Mouse (Mus musculus) midbrain, embryonic 10.5 days (tissue): ENCODE data around the gene Pmp22. TPM values are rescaled to one million over a fixed set of nuclear protein-coding genes. Genes with fewer than 3 reads are reported as not detected.

Experiments
- DNase-seq: peaks from one replicate; pipeline ENCODE4 v3.0.0-alpha.2; 2017; ENCODE audit warnings: low spot score
- H3K27ac ChIP-seq: fragments of 300-500 bp; sonication (generic); replicated peaks from 2 replicates; pipeline ENCODE4 v1.5.1; 2016; ENCODE audit warnings: mild to moderate bottlenecking
- H3K27me3 ChIP-seq: fragments of 300-500 bp; sonication (generic); 2 replicates; pipeline ENCODE4 v1.6.1; 2016; ENCODE audit warnings: low read depth, mild to moderate bottlenecking; ENCODE audit not compliant: poor library complexity, severe bottlenecking
- H3K36me3 ChIP-seq: fragments of 300-500 bp; sonication (generic); 2 replicates; pipeline ENCODE4 v1.6.1; 2016; ENCODE audit warnings: mild to moderate bottlenecking, moderate library complexity
- H3K4me1 ChIP-seq: fragments of 300-500 bp; sonication (generic); 2 replicates; pipeline ENCODE4 v1.6.1; 2016
- H3K4me3 ChIP-seq: fragments of 300-500 bp; sonication (generic); 2 replicates; pipeline ENCODE4 v1.5.1; 2016; ENCODE audit warnings: mild to moderate bottlenecking, moderate library complexity
- H3K9me3 ChIP-seq: fragments of 300-500 bp; sonication (generic); replicated peaks from 2 replicates; pipeline ENCODE4 v1.6.1; 2016; ENCODE audit warnings: mild to moderate bottlenecking
- WGBS: fragments of 180-500 bp; shearing (Covaris S2); methylation state at CpG from one replicate; pipeline ENCODE4 v1.1.7; 2016; 5-methylcytosine and 5-hydroxymethylcytosine counted together
- polyA plus RNA-seq: library from polyadenylated mRNA; unstranded; fragments of >200 nt; fragmentation: Nextera tagmentation; extraction: Ambion mirVana; gene quantifications from 2 replicates; pipeline ENCODE4 v1.2.1, GENCODE M21; 2016

Gene Pmp22
- polyA plus RNA-seq, 1 experiment from 2014 or later = 25.3 TPM

DNA sequence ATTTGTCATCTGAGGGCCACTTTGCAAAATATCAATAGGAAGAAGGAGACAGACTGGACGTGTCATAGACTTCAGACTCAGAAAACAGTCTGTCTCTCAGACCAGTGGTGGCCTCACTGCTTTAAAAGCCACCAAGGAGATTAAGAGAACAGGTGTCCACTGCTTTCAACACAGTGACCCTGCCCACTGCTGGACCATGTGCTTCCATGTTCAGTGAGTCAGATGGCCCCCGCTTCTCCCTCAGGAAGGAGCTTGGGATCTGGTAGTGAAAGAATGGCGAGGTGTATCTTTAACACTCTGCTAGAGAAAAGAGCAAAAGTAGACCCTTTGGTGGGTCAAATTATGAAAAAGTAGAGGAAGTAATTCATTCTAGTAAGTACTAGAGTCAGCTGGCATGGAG is 18.5 kb upstream of the Pmp22 start:
- 89% methylated on average over 3 of the region's 3 CpGs for WGBS
- H3K36me3 ChIP-seq = no peaks in the 10 kb centered on the region
- no peaks in the 10 kb centered on the region for H3K4me1 ChIP-seq
- no peaks in the 10 kb centered on the region for H3K9me3 ChIP-seq
- no peaks in the 10 kb centered on the region for H3K27me3 ChIP-seq
- H3K4me3 ChIP-seq = no peak overlapping the region
- H3K27ac ChIP-seq = no peak overlapping the region
- DNase-seq = no peak

DNA sequence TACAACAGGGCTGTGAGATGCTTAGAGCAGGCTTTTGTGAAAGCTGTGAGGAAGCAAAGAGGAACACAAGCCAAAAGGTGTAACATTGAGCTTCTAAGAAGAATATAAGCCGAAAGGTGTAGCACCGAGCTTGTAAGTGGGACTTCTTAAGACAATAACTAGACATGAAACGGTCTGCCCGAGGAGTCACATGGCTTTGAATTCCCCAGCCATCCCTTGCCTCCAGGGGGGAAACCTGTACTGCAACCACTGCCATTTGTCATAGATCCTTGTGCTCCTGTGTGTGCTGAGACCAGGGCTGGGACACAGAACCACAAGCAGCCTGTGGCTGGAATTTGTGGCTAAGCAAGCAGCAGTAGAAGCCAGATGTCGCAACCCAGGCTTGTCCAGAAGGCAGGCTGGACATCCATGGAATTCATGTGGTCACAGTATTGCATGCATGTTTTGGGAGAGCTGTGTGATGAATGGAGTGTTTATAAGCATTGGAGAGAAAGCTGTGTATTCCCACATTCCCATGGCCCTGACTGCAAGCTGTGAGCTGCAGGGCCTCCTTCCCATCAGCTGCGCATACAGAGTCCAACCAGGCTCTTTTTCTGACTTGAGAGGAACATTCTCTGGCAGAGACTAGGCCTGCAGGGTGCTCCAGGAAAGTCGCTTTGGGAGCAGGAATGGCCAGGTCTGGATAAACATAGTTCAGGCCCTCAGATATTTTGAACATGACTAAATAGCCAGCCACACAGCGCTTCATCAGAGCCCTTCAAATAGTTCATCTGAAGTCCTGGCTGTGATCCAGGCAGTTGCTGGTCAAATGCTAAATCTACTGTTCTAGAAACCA is 13.8 kb upstream of the Pmp22 start:
- Histone ChIP-seq H3K4me1 (no peaks in the 10 kb centered on the region), H3K9me3 (no peaks in the 10 kb centered on the region), H3K27ac (no peak overlapping the region), H3K4me3 (no peak overlapping the region), H3K27me3 (no peaks in the 10 kb centered on the region), H3K36me3 (no peaks in the 10 kb centered on the region)
- DNase-seq = no peak
- WGBS = 89% methylated on average over 8 of the region's 8 CpGs

DNA sequence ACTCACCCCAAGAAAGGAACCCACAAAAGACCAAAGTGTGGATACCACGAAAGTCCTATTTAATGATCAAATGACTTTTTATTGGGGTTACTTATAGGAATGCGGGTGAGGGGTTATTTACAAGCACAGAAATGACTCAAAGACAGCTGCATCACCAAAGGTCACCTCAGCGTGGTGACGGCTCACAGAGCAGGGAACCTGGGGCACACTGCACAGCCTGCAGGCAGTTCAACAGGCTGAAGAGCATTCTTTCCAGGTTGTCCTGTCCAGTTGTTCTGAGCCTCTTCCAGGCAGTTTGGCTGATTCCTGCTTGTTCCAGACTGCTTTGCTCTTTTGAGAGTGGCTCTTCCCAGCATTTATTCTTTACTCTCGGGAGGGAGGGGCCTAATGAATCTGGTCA is 12.1 kb upstream of the Pmp22 start:
- Histone ChIP-seq H3K27me3 (no peaks in the 10 kb centered on the region), H3K36me3 (no peaks in the 10 kb centered on the region), H3K27ac (no peak overlapping the region), H3K4me3 (no peak overlapping the region), H3K9me3 (no peaks in the 10 kb centered on the region), H3K4me1 (peaks cover 2% of the 10 kb centered on the region; the same call in 1 of the 2 replicates)
- WGBS = 88% methylated on average over 5 of the region's 5 CpGs
- no peak for DNase-seq

DNA sequence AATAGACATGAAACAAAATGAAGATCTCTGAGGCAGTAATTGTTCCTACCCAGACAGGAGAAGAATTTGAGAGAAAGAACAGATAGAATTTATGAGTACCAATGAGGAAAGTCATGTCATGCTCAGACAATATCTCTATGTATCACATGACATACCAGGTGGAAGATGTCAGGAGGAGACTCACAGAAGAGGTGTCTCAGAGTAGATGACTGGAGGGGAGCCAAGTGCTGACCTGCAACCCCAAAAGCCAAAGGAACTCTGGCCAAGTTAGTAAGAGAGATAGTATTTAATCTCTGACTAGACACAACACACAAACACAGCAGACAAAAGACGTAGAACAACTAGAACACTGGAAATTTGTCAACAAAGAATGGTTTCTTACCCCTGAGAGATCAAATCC is 11.5 kb upstream of the Pmp22 start:
- no peaks in the 10 kb centered on the region for H3K36me3 ChIP-seq
- no peak overlapping the region for H3K27ac ChIP-seq
- no peaks in the 10 kb centered on the region for H3K9me3 ChIP-seq
- no peak overlapping the region for H3K4me3 ChIP-seq
- WGBS = 78% methylated on average over 1 of the region's 1 CpGs
- H3K4me1 ChIP-seq = peaks cover 8% of the 10 kb centered on the region
- no peaks in the 10 kb centered on the region for H3K27me3 ChIP-seq
- DNase-seq = no peak

DNA sequence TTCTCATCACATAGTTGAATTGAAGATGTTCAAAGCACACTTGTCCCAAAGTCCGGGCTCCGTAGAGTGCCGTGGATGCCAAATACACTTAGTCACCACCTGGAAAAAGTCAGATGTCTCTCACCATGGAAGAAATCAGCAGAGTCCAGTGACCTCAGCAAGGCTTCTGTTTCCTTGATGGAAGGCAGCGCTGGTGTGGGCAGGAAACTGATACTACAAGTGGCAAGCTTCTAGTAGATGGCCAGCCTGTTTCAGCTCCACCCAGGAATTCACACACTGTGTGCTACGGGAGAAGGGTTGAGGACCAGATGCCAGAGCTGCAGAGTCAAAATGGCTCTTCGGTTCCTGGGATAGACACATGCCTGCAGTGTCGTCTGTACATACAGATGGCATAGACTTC is 9.0 kb upstream of the Pmp22 start:
- no peak overlapping the region for H3K27ac ChIP-seq
- peaks cover 22% of the 10 kb centered on the region for H3K4me1 ChIP-seq
- H3K9me3 ChIP-seq = no peaks in the 10 kb centered on the region
- H3K27me3 ChIP-seq = no peaks in the 10 kb centered on the region
- DNase-seq = no peak
- 88% methylated on average over 7 of the region's 7 CpGs for WGBS
- H3K36me3 ChIP-seq = no peaks in the 10 kb centered on the region
- no peak overlapping the region for H3K4me3 ChIP-seq

DNA sequence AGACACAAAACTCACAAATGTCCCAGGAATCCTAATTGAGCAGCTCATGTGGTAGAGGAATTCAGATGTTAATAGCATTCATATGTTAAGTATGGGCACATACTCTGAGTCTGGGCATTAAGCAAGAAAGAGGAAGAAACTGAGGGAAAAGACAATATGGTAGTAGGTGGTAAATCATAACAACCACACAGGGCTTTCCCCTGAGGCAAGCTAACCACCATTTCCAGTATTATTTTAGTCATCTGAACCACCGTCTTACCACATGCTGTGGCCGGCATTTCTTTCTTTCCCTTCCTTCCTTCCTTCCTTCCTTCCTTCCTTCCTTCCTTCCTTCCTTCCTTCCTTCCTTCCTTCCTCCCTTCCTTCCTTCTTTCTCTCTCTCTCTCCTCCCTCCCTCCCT is 6.5 kb upstream of the Pmp22 start:
- H3K4me1 ChIP-seq = peaks cover 22% of the 10 kb centered on the region
- DNase-seq = no peak
- WGBS = 74% methylated on average over 2 of the region's 2 CpGs
- H3K27ac ChIP-seq = no peak overlapping the region
- H3K4me3 ChIP-seq = no peak overlapping the region
- H3K9me3 ChIP-seq = no peaks in the 10 kb centered on the region
- no peaks in the 10 kb centered on the region for H3K36me3 ChIP-seq
- H3K27me3 ChIP-seq = no peaks in the 10 kb centered on the region; the same call in 1 of the 2 replicates

DNA sequence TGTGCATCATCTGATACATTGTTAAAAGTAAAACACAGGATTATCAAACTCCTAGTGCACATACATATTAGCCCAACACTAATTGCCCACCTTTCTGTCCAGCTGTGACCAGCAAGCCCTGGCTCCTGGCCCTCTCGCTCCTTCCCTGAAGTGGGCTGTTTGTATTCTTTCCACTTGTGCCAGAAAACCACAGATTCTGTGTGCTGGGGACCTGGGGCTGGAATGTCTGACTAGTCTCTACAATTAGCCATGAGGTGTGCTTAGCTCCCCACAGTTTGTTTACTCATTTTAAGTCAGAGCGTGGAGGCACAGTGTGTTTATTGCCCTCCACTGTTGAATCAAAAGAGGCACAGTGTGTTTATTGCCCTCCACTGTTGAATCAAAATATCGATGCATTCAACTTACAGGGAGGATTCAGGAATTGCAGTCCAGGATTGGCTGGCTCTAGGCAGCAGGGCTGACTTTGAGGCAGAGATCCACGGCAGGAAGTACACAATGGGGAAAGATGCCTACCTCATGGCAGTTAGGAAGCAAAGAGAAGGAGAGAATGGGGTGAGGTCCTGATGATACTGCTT is 5.9 kb upstream of the Pmp22 start:
- H3K4me3 ChIP-seq = no peak overlapping the region
- no peak overlapping the region for H3K27ac ChIP-seq
- no peaks in the 10 kb centered on the region for H3K9me3 ChIP-seq
- no peak for DNase-seq
- no peaks in the 10 kb centered on the region for H3K36me3 ChIP-seq
- peaks cover 22% of the 10 kb centered on the region for H3K4me1 ChIP-seq
- WGBS = 69% methylated on average over 4 of the region's 4 CpGs
- no peaks in the 10 kb centered on the region; the same call in 1 of the 2 replicates for H3K27me3 ChIP-seq

DNA sequence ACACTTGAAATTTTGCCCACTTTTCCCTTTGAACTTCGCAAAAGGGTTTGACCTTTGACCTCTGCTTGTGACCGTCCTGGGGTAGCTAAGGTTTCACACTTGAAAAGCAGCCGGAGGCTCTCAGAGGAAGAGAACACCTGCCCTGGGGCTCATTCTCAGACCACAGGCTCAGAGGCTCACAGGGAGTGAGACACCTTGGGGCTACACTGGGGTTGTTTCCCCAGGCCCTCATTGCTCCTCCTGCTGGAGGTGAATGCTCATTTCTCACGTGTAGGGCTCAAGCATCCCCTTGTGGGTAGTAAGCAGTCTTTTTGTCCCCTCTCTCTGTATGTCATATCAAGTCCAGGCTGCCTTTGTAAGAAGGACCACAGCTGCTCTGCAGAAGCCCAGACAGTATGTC is 4.5 kb upstream of the Pmp22 start:
- Histone ChIP-seq H3K27me3 (peaks cover 13% of the 10 kb centered on the region), H3K36me3 (no peaks in the 10 kb centered on the region), H3K27ac (no peak overlapping the region), H3K4me1 (peaks cover 23% of the 10 kb centered on the region), H3K9me3 (no peaks in the 10 kb centered on the region), H3K4me3 (no peak overlapping the region)
- 7% methylated on average over 4 of the region's 4 CpGs for WGBS
- peak; percentile 34 for DNase-seq

DNA sequence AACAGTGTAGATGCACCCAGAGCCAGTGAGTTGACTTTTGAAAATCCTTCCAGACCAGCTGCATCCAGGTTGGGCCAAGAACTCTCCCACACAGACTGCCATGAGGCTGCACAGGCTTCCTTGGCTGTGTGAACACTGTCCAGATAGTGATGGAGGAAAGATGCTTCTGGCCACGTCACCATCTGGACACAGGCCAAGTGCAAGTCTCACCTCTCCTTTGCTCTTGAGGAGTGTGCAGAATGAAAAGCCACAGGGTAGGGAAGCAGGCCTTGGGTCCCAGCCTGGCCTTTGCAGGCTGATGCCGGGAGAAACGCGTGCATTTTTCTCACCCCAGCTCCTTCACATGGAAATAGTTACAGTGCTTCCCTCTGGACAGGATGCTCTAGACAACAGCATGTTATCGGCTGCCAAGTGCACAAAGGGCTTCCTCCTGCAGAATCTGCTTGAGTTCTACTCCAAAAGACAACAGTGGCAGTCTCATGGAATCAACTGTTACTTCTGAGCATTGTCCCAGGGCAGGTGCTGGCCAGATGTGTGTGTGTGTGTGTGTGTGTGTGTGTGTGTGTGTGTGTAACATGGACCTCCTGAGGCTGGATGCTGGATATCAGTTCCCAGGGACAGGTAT is 2.8 kb upstream of the Pmp22 start:
- 84% methylated on average over 5 of the region's 5 CpGs for WGBS
- DNase-seq = no peak
- H3K27me3 ChIP-seq = peaks cover 29% of the 10 kb centered on the region

DNA sequence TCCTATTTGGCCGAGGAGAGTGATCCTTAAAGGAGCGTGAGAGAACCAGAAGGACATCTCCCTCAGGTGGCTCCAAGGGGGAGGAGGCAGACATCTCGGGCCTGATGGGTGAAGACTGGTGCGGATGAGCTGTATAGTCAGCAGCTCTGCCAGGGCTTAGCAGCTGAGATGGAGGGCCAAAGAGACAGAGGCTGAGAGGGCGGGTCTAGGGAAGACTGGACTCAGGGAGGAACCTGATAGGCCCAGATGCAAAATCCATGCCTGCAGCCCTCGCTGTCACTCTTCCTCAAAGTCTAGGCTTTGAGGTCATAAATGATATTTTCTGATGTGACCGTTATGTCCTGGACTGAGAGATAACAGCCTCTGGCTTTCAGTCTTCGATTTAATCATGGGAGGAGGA is 1.8 kb upstream of the Pmp22 start:
- Histone ChIP-seq H3K27me3 (peaks cover 39% of the 10 kb centered on the region), H3K4me1 (peaks cover 35% of the 10 kb centered on the region), H3K36me3 (no peaks in the 10 kb centered on the region), H3K9me3 (no peaks in the 10 kb centered on the region), H3K27ac (no peak overlapping the region), H3K4me3 (no peak overlapping the region)
- 74% methylated on average over 8 of the region's 8 CpGs for WGBS
- no peak for DNase-seq

More for the DNA sequence above, 2.8 kb upstream of the Pmp22 start:
- Histone ChIP-seq H3K4me1 (peaks cover 30% of the 10 kb centered on the region), H3K27ac (no peak overlapping the region), H3K36me3 (no peaks in the 10 kb centered on the region), H3K9me3 (no peaks in the 10 kb centered on the region), H3K4me3 (no peak overlapping the region)

DNA sequence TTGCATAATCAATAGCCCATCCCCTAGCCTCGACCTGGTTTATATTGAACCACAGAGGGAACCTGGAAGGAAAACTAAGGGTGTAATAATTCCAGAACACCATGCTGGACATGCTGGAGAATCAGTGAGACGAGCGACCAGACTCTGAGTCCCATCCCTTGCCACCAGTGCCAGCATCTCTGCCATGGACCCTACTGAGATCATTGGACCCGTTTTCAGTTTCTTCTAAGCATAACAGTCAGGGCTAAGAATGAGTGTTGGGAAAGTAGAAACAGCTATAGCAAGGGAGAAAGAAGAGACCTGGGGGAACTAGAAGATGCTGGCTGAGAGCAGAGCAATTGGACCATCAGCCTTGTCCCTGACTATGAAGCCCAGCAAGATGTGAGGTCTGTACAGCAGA is 1.3 kb upstream of the Pmp22 start:
- peaks cover 36% of the 10 kb centered on the region for H3K4me1 ChIP-seq
- no peaks in the 10 kb centered on the region for H3K9me3 ChIP-seq
- 83% methylated on average over 4 of the region's 4 CpGs for WGBS
- no peaks in the 10 kb centered on the region for H3K36me3 ChIP-seq
- H3K27me3 ChIP-seq = peaks cover 45% of the 10 kb centered on the region
- no peak overlapping the region for H3K4me3 ChIP-seq
- DNase-seq = no peak
- no peak overlapping the region for H3K27ac ChIP-seq

DNA sequence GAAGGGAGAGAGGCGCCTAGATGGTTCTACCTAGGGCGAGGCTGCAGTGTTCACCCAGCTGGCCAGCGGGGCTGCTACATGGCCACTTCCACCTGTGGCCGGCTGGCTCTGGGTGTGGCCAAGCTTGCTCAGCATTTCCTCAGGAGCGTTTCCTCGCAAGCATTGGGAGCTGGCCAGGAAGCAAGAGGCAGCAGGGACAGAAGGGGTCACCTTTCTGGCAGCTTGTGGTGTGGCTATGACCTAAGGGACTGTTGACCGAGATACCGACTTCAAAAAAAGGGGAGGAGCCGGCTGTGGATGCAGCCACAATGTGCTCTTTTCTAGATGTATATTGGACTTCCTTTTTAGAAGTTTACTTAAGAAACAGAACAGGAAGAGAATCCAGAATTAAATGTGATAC is 593 bp downstream of the Pmp22 start:
- Histone ChIP-seq H3K9me3 (no peaks in the 10 kb centered on the region), H3K36me3 (no peaks in the 10 kb centered on the region), H3K27ac (no peak overlapping the region), H3K4me1 (peaks cover 37% of the 10 kb centered on the region), H3K4me3 (no peak overlapping the region), H3K27me3 (peaks cover 63% of the 10 kb centered on the region)
- WGBS = 65% methylated on average over 9 of the region's 9 CpGs
- DNase-seq = no peak

DNA sequence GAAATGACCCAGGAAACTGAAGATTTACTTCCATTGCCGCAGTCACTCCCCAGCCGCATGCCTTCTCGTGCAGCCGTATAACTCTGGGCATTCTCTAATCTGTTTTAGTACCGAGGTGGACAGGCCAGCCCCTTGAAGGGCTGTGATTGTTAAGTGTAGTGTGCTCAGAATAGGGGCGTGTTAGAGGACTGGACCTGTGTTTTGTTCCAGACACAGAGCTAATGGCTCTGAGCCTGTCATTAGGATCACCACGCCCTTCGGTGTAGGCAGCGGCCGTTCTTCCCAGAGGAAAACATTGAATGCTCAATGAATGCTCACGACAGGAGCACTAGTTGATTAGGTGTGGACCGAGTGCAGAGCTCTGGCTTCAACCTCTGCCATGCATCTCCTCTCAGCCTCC is 1.1 kb downstream of the Pmp22 start:
- peaks cover 36% of the 10 kb centered on the region for H3K4me1 ChIP-seq
- no peak overlapping the region for H3K4me3 ChIP-seq
- H3K27me3 ChIP-seq = peaks cover 68% of the 10 kb centered on the region
- H3K36me3 ChIP-seq = no peaks in the 10 kb centered on the region
- H3K27ac ChIP-seq = no peak overlapping the region
- 70% methylated on average over 12 of the region's 12 CpGs for WGBS
- DNase-seq = no peak
- H3K9me3 ChIP-seq = no peaks in the 10 kb centered on the region
